20 mouse cellular contexts compared by ENCODE assay signal in genomic region chr9:66587016-66587415, GRCm38 (mm10).
"Had no signal": no experiment of that assay in that cellular context is flagged by ENCODE, and none has a peak within 500 bp of the region (broad histone marks: within the 10 kb centered on the region; RNA-seq: fewer than 3 reads in every experiment).

No protein-coding gene starts in this region.

- H3K4me3 ChIP-seq: kidney, embryonic 15.5 days; limb, embryonic 10.5 days; limb, embryonic 13.5 days; liver, embryonic 12.5 days; liver, embryonic 15.5 days; midbrain, embryonic 12.5 days; midbrain, embryonic 15.5 days; neural tube, embryonic 12.5 days; neural tube, embryonic 15.5 days had no signal

- H3K9ac ChIP-seq: kidney, embryonic 15.5 days; limb, embryonic 13.5 days; liver, embryonic 12.5 days; liver, embryonic 15.5 days; midbrain, embryonic 12.5 days; midbrain, embryonic 15.5 days; neural tube, embryonic 12.5 days; neural tube, embryonic 15.5 days had no signal

- ATAC-seq: liver, embryonic 12.5 days; midbrain, embryonic 15.5 days had no signal

- H3K9me3 ChIP-seq: kidney, embryonic 15.5 days; limb, embryonic 10.5 days; limb, embryonic 13.5 days; liver, embryonic 12.5 days; liver, embryonic 15.5 days; midbrain, embryonic 12.5 days; midbrain, embryonic 15.5 days; neural tube, embryonic 12.5 days; neural tube, embryonic 15.5 days had no signal

- H3K27ac ChIP-seq: kidney, embryonic 15.5 days; limb, embryonic 10.5 days; limb, embryonic 13.5 days; liver, embryonic 12.5 days; liver, embryonic 15.5 days; macrophage; midbrain, embryonic 12.5 days; midbrain, embryonic 15.5 days; neural tube, embryonic 12.5 days; neural tube, embryonic 15.5 days; stomach, postnatal 0 days had no signal

- H3K27me3 ChIP-seq: kidney, embryonic 15.5 days; limb, embryonic 13.5 days; liver, embryonic 12.5 days; liver, embryonic 15.5 days; midbrain, embryonic 12.5 days; midbrain, embryonic 15.5 days; neural tube, embryonic 12.5 days; neural tube, embryonic 15.5 days had no signal

- H3K36me3 ChIP-seq: kidney, embryonic 15.5 days; limb, embryonic 13.5 days; liver, embryonic 12.5 days; liver, embryonic 15.5 days; midbrain, embryonic 12.5 days; midbrain, embryonic 15.5 days; neural tube, embryonic 12.5 days; neural tube, embryonic 15.5 days had no signal

- DNase-seq: kidney, postnatal 10 days; kidney, postnatal 36 days; layer of hippocampus, postnatal 36 days; liver; lung, adult 18-20 months; right cerebral cortex, postnatal 14 days; right cerebral cortex, postnatal 4 days; thymus, adult 2 months; thymus, postnatal 4 days had no signal

- H3K4me2 ChIP-seq: kidney, embryonic 15.5 days; limb, embryonic 13.5 days; liver, embryonic 12.5 days; liver, embryonic 15.5 days; midbrain, embryonic 12.5 days; midbrain, embryonic 15.5 days; neural tube, embryonic 12.5 days; neural tube, embryonic 15.5 days had no signal
